ENCODE assay signal across 28 mouse cellular contexts in genomic region chr11:110237466-110237865, GRCm38 (mm10). TPM values are rescaled to one million over a fixed set of nuclear protein-coding genes. Genes with fewer than 3 reads are reported as not detected.
"Had no signal": no experiment of that assay in that cellular context is flagged by ENCODE, and none has a peak within 500 bp of the region (broad histone marks: within the 10 kb centered on the region; RNA-seq: fewer than 3 reads in every experiment).

No protein-coding gene starts in this region.

- H3K4me3 ChIP-seq: gastrocnemius, adult 2 months; heart, embryonic 10.5 days; heart, embryonic 12.5 days; hindbrain, embryonic 10.5 days; hindbrain, embryonic 12.5 days; intestine, embryonic 15.5 days; limb, embryonic 13.5 days; limb, embryonic 15.5 days; liver, embryonic 12.5 days had no signal

- H3K36me3 ChIP-seq: heart, embryonic 10.5 days; heart, embryonic 12.5 days; hindbrain, embryonic 10.5 days; hindbrain, embryonic 12.5 days; intestine, embryonic 15.5 days; limb, embryonic 13.5 days; limb, embryonic 15.5 days; liver, embryonic 12.5 days had no signal

- DNase-seq: gastrocnemius, adult 2 months; gastrocnemius, postnatal 10 days; gastrocnemius, postnatal 25 days; heart, adult 18-20 months; heart, postnatal 10 days; heart, postnatal 4 days; kidney, adult 18-20 months; kidney, adult 8-10 months; kidney, postnatal 14 days; kidney, postnatal 36 days; layer of hippocampus, adult 9-11 months; layer of hippocampus, postnatal 36 days; left cerebral cortex, postnatal 4 days had no signal

- H3K4me2 ChIP-seq: heart, embryonic 12.5 days; hindbrain, embryonic 12.5 days; hindbrain, embryonic 14.5 days; intestine, embryonic 15.5 days; limb, embryonic 13.5 days; limb, embryonic 15.5 days; liver, embryonic 12.5 days had no signal

- H3K4me1 ChIP-seq: heart, embryonic 10.5 days; heart, embryonic 12.5 days; hindbrain, embryonic 10.5 days; hindbrain, embryonic 12.5 days; intestine, embryonic 15.5 days; limb, embryonic 13.5 days; limb, embryonic 15.5 days; liver, embryonic 12.5 days had no signal

- H3K27ac ChIP-seq: gastrocnemius, adult 2 months; heart, embryonic 10.5 days; hindbrain, embryonic 10.5 days; hindbrain, embryonic 12.5 days; hindbrain, embryonic 14.5 days; intestine, embryonic 15.5 days; kidney, postnatal 0 days; limb, embryonic 13.5 days; limb, embryonic 15.5 days; liver, embryonic 12.5 days had no signal

- H3K27me3 ChIP-seq: heart, embryonic 12.5 days; hindbrain, embryonic 12.5 days; intestine, embryonic 15.5 days; limb, embryonic 13.5 days; limb, embryonic 15.5 days; liver, embryonic 12.5 days had no signal

- H3K9ac ChIP-seq: heart, embryonic 12.5 days; hindbrain, embryonic 12.5 days; hindbrain, embryonic 14.5 days; intestine, embryonic 15.5 days; limb, embryonic 13.5 days; limb, embryonic 15.5 days; liver, embryonic 12.5 days had no signal

- H3K9me3 ChIP-seq: heart, embryonic 10.5 days; intestine, embryonic 15.5 days; limb, embryonic 15.5 days; liver, embryonic 12.5 days had no signal

- ATAC-seq: hindbrain, embryonic 16.5 days; inflammation-experienced regulatory T-cells, adult 6 months; intestine, embryonic 15.5 days; intestine, postnatal 0 days; liver, embryonic 12.5 days had no signal

RNA-seq across cellular contexts. Expression of gene Abca6, which starts 14.1 kb away (rescaled TPM):
- polyA plus RNA-seq: inflammation-experienced regulatory T-cells, adult 6 months; kidney, embryonic 14.5 days; limb, embryonic 11.5 days had no signal
